Mouse (Mus musculus) gastrocnemius, postnatal 25 days (tissue): ENCODE measurements around the gene Arntl. TPM values are rescaled to one million over a fixed set of nuclear protein-coding genes. Genes with fewer than 3 reads are reported as not detected.

Source experiments
- DNase-seq: peaks from one replicate; pipeline ENCODE4 v3.0.0; 2022
- total RNA-seq, 2 experiments: library from RNA; stranded (reverse); gene quantifications; 1 replicate in 1 of 2; 2 replicates in 1 of 2; pipeline ENCODE4 v1.2.3; 2021

Arntl gene
- total RNA-seq, 2 experiments from 2014 or later: 4.6 to 29.3 TPM

DNA sequence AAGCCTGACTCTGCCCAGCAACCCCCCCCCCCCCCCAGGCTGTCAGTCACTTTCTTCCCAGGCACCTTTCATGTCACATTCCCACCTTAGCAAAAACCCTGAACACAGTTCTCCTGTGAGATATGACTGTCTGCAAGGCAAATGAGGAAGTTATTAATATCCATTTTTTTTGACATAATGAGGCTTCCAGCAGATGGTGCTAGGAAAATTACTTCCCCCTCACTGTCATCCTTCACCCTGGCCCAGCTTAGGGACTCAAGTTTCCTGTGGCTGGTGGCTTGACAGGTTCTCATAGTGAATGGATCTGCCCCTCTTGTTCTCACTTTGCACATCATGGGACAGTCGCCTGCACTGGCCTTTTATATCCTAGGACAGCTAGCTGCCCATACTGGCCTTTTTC is 81.9 kb downstream of the Arntl start:
- DNase-seq: no peak

DNA sequence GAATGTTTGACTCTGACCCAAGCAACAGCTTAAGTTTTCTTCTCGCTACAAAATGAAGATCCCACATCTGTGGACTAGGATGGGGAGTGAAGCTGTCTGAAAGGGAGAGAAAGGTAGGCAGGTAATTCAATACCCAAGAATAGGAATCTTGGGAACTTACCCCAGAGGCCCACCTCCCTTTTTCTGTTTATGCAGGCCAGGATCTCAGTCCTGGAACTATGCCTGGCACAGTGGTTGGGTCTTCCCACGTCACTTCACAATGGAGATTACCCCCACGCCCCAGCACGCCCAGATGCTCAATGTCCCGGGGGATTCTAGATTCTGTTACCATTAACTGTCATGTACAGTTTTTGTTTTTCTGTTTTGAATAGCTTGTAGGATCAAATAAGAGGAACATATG is 84.5 kb downstream of the Arntl start:
- no peak for DNase-seq

DNA sequence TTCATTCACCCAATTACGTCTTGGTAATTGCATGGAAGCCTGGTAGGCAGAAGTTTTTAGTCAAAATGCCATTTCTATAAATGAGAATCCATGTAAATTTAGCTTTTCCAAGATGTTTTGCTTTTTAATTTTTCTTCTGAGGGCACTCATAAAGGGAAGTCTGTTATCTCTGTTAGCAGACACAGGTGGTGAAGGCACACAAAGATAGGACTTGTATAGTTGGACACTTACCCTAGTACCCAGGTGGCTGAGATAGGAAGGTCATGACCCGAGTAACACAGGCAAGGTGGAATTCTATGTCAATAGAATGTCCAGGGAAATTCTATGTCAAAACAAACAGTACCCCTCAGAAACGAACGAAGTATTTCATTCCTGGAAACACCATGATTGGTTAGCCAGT is 84.9 kb downstream of the Arntl start:
- DNase-seq: no peak

DNA sequence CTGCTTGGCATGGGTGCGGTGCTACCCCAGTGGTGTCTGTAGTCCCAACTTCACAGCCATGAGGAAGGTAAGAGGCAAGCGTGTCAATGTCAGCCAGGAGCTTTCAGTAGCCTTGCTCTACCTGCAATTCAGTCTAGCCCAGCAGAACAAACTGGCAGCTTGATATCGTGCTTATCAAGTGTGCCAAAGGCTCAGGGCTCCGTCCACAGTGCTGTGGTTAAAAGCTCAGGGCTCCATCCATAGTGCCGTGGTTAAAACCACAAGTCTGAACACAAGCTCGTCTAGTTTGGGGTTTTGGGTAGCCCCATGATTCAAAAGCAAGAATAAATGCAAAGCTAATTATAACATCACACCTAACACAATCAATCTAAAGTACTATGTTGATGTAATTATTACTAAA is 87.3 kb downstream of the Arntl start:
- DNase-seq: no peak

DNA sequence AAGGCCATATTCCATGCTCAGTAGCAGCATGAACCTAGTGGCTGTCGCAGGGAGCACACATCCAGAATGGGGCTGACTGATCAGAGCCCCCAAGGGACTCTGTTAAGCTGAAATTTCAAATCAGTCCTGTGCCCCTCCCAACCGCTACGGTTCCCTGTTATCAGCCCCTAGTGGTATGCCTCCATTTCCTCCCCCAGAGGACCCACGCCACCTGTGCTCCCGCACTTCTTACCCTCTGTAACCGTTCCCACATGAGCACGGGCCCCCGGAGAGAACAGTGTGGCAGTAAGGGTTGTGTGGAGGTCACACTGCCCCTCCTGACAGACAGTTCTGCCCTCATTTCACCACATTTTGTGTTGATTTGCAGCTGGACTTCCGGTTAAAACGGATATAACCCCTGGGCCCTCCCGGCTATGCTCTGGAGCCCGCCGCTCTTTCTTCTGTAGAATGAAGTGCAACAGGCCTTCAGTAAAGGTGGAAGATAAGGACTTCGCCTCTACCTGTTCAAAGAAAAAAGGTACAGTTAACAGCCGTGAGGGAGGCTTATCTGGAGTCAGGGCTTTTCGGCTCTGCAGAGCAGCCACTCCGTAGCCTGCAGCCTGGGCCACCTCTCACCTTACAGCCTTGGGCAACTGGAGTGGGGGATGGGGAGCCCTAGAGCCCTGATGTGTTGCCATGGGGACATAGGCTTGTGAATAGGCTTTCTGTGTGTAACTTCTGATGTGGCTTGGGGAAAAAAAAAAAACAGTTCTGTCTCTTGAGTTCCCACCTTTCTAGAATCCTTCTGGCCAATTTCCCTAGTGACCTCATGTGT is 88.0 kb downstream of the Arntl start:
- no peak for DNase-seq

DNA sequence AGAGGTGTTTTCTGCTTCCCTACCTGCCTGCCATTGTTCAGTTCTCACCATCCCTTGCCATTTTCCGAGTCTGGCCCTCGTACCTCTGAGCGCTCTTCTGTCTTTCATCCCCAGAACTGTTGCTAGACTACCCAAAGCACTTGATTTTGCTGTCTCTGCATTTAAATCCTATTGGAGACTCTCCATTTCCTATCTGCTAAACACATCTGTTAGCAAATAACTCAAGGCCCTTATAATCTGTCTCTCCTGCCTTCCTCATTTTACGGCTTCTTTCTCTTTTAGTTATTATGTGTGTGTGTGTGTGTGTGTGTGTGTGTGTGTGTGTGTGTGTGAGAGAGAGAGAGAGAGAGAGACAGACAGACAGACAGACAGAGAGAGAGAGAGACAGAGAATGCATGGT is 90.5 kb downstream of the Arntl start:
- no peak for DNase-seq

DNA sequence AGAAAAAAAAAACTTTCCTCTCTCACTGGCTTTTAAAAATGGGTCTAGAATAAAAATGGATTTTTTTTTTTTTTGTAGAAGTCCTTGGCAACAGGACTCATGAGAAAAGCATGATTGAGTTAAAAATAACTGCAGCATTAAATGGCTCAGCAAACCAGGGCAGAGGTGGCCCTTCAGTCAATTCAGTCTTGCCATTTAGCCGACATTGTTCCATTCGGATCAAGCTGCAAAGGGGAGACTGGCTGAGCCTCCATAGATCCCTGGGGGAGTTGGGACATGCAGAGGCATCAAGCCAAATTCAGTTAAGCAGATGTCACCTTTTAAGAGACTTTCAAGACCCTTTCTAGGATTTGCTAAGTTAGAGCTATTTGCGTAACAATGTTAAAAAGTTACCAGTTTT is 102.9 kb downstream of the Arntl start:
- DNase-seq: no peak

DNA sequence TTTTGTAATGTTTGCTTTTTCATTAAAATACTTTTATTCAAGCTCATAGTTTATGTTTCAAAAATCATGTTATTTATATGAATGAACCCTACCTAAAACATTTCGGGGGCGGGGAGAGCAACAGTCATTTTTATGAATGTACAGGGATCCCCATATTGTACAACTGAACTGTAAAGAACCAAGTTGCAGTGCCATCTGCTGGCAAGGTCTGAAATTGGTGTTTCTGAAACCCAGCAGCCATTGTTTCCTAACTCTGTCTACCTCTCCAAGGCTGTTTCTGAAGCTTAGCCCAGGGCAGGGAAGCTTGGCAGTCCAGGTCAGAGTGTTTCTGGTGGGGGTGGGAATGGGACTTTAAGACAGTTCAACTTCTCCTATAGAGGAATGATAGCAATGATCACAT is 104.5 kb downstream of the Arntl start:
- DNase-seq: no peak

DNA sequence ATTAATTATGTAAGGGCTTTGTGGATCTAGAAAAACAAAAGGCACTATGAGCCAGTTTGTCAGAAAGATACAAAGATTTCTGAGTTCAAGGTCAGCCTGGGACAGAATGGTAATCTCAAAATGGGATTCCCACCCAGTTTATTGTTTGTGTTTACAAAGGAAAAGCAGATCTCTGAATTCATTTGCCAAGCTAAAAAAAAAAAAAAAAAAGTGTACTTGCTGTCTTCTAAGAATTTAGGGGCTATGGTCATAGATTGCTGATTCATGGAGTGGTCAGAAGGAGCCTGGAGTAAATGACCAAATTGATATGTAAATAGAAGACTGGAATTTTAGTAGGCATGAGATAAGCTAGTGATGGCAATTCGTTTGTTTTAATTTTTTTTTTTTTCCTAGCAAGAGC is 112.9 kb downstream of the Arntl start:
- no peak for DNase-seq

DNA sequence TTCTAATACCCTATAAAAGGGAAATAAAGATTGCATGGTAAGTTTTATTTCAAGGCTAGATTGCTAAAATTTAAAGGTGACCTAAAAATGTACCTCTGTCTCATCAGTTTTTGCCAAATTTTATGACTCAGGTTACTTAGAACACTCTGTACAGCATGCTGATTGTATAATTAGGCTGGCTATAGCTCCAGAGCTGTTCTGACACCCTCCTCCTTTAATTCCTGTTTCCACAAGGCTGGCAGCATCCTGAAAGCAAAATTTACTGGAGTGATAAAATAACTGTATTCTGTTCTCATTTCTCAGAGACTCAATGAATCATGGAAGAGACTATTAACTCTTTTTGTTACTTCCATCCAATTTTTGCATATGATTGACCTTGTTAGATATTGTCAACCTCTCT is 126.8 kb downstream of the Arntl start:
- DNase-seq: no peak

DNA sequence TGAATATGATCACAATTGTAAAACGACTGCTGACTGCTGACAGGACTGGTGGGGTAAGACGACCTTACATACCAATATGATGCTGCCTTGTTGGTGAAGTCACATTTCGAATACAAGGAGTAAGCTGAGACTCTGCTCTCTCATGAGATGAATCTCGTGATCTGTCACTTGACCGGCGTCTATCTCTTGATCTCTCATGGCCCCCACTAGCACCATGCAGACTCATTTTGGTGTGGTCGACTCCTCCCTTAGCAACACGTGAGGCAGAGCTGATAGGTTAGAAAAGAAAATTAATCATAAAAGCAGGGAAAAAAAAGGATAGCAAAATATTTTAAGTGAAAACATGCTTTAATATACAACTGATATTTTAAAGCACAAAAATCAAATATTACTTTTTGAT is 128.0 kb downstream of the Arntl start:
- no peak for DNase-seq

DNA sequence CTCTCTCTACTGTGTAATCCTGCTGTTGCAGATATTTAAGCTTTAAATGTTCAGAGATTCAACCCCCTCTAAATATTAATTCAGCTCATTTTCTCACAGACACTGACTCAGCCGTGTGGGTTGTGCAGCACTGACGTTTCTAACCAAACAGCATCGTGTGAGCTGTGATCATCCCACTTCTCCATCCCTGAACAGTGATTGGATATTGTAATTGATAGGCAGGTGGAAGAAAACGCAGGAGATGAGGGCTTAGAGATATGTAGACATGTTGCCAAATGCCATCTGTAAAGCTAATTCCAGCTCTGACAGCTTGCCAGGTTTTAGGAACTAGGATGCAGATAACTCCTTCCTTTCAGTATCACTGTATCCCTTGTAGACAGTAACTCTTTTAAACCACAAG is 140.0 kb downstream of the Arntl start:
- DNase-seq: peak; percentile 10

DNA sequence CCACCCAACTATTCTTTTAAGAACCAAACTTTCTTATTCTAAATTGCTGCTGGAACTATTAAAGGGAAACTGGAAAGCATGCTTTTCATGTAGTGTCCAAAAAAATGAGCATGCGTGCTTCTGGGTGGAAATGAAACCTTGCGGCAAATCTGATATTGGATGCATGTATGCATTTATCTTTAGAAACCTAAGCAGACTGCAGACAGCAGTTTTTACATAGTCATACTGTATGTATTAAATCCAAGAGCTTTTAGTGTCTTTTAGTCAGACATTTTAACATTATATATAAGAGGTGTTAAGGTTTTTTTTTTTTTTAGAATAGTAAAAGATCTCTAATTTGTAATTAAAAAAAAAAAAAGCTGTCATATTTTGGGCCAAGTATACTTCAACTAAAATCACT is 140.4 kb downstream of the Arntl start:
- no peak for DNase-seq

DNA sequence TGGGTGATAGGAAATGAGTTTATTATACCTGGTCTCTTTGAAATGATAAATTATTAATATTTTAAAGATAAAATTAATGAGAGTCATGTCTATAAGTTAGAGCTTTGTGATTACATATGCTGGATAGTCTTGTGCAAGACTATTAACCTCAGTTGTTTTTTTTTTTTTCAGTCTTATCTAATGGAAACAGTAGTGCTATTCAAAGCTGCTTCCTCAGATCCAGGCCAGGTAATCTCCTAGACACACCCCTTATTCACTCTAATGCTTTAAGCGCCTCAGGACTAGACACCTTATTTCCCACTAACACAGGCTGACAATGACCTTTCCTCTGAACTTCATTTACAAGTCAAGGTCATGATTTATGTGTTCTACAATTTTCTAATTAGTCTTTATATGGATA is 141.8 kb downstream of the Arntl start:
- DNase-seq: no peak

Other genes starting within 250 kb of the Arntl start
- 1 to 10 TPM; 5.7 to 6.1 TPM for gene Btbd10, start 161.9 kb downstream of the Arntl start, total RNA-seq
- not detected for gene Pth, start 181.1 kb downstream of the Arntl start, total RNA-seq